Mouse (Mus musculus) CD4-positive helper T cell, adult 2 months (primary cell): ENCODE results near the gene Olfr726.
A peak's percentile ranks its signal among the peaks of the same experiment; 100 is the strongest.

Experiments used
- DNase-seq: peaks from one replicate; pipeline ENCODE4 v3.0.0-alpha.2; 2012; ENCODE audit warnings: low read depth, missing footprints, low spot score

The Olfr726 gene

DNA sequence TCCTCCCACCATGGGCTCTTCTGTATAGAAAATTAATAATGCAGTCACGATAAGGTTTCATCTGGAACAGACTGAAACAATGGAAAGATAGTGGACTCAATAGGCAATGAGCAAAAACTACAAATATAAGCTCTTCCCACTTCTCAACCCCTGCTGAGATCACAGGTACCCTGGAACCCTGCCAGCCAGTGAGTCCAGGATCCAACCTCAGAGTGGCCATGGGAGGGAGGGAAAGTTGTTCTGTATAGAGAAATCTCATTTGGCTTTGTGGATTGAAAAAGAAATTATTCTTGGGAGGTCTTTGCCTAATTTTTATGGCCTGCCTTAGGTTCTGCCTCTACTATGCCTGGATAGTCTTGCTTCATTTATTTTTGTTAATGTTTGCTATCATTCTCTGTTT is at the start of gene Olfr726:
Gene Olfr726, minus strand, starts transcription at position 101 of the 400 bp plus-strand sequence.
- no peak for DNase-seq

DNA sequence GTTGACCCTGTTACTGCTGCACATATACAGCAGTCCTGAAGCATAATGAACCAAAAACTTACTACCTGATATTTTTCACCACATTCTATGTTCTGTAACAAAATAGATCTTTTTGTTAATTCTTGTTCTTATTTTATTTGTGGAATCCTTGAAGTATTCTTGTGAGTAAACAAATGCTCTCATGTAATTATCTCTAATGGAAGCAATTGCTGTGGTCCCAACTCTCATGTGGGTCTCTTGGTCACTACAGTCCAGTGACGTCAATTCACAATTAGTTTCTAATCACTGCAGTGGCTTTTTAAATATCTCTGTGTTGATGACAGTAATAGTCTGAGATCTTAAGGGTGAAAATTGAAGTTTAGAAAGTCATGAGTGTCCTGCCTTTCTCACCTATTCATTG is 32.1 kb upstream of the Olfr726 start, which contains the start of gene Olfr727:
Gene Olfr727, plus strand, starts transcription at position 301 of the 400 bp plus-strand sequence.
- DNase-seq, result no peak

DNA sequence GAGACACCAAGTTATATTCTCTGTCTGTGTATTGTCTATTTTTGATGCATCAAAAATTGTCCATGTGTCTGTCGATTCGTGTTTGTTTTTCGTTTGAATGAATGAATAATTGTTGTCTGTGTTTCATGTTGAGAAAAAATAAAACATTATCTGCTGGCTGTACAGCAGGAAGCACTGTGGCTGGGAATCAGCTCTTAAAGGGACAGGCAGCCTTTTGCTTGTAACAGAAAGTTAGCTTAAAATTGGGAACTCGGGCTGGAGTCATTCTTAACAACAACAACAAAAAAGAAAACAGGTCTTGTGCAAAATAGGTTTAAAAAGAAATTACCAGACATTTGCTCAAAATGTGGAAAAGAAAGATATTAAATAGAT is 28.0 kb downstream of the Olfr726 start:
- DNase-seq, result no peak

DNA sequence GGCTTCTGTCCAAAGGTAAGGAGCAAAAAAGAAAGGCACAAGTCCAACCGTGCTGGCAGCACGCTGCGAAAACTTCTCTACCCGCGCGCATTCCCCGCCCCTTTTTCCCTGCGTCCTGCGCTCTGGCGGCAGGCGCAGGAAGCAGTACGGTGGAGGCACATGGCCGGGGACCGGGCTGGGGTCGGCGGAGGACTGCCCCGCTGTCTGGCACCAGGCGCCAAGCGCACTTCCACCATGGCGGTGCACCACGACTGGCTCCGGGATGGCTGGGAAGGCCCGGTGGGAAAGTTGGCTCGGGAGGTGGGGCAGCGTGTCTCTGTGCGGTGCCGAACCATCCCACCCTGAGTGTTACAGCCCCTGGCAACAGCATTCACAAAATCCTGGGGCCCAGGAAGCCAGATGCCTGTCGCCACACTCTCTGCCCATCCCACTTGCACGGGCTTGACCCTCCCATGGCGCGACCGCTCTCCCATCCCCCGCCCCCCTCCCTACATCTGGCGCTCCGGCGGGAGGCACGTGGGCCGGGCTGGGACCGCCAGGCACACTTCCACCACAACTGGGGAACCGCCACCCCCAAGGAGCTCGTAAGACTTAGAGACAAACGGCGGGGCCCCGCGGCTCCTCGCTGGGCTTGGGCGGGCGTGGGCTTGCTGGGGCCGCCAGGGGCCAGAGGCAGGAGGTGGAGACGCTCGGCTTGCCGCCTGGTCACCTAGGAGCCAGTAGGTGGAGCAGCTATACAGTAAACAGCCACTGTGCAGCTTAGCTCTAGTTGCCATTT is 28.6 kb downstream of the Olfr726 start:
- DNase-seq, result peak; percentile 3

DNA sequence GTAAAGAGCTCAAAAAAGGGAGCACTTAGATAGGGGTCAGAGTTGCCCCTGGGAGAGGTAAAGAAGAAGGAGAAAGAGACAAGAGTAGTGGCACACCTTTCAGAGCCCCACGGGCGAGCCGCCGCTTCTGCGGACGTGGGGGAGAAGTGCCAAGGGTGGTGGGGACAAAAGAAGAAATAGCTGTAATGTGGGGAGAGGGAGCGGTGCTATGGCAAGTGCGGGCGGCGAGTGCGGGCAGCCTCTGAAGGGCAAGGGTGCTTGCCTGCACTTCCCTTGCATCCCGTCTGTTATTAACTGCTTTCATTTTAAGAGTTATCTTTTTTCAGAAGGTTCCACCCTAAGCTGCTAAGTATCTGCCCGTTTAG is 29.2 kb downstream of the Olfr726 start:
- DNase-seq, result no peak

DNA sequence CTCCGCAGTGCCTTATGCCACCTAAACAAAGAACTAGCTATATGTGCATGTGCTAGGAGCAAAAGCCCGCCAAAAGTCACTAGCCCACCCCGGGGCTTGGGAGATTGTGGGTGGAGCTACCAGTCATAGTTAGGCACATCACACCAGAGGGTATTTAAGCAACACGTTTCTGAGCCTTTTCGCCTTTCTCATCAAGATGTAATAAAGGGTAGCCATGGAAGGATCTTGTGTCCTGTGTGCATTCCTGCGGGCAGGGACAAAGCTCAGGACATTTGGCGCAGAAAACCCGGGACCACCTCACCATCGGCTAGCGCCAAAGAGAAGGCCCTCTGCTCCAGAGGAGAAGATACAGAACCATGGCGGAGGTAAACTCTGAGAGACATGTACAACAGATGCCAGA is 29.6 kb downstream of the Olfr726 start:
- no peak for DNase-seq

DNA sequence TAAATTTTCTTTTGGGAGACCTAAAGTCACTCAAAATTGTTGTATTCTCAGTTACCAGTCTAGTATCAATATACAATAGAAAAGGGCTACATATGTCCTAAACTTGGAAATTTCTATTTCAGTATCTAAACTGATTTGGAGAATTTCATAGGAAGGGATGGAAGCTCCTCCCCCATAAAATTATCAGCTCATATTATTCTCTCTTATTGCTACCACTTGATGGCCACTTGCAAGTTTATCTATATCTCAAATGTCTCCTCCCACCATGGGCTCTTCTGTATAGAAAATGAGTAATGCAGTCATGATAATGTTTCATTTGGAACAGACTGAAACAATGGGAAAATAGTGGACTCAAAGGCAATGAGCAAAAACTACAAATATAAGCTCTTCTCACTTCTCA is 50.5 kb downstream of the Olfr726 start, which contains the start of gene Olfr725:
Gene Olfr725, minus strand, starts transcription at position 101 of the 400 bp plus-strand sequence.
- no peak for DNase-seq
